Mouse (Mus musculus) kidney, postnatal 36 days (tissue): ENCODE measurements at regions not wholly inside any gene's neighbourhood (a gene's known extent, or its start where the extent isn't known, plus 50 kb on each side); places are given as distances from the start of the nearest gene placed in this dataset.
"Not testable (repeated sequence)": the region's sequence is repeated elsewhere in the genome, so short reads cannot be mapped to it uniquely, and the experiment has no call there.

Experiments used
- DNase-seq, 2 experiments: peaks; one replicate each; pipeline ENCODE4 v3.0.0; 2021 to 2022; ENCODE audit warnings: mixed read lengths in 2 of 2

GRCm38 (mm10) chr15:87818566-87818965 lies 274.5 kb downstream of the Fam19a5 start:
- no peak for DNase-seq

- DNase-seq, result no peak
Measured at GRCm38 (mm10) chr15:87842097-87842496, 298.0 kb downstream of the Fam19a5 start.

- no peak for DNase-seq
Measured at GRCm38 (mm10) chr15:87859069-87859468, 315.0 kb downstream of the Fam19a5 start.

GRCm38 (mm10) chr15:87876286-87876899 lies 332.3 kb downstream of the Fam19a5 start:
- DNase-seq, result no peak

GRCm38 (mm10) chr15:87890903-87891302 lies 346.8 kb downstream of the Fam19a5 start:
- DNase-seq, result no peak

GRCm38 (mm10) chr15:87894866-87895265 lies 350.8 kb downstream of the Fam19a5 start:
- DNase-seq, result not testable (repeated sequence)

- no peak for DNase-seq
Measured at GRCm38 (mm10) chr15:87898655-87899054, 354.6 kb downstream of the Fam19a5 start.

- no peak for DNase-seq
Measured at GRCm38 (mm10) chr15:87904436-87904835, 360.3 kb downstream of the Fam19a5 start.

GRCm38 (mm10) chr15:87906310-87906709 lies 362.2 kb downstream of the Fam19a5 start:
- no peak for DNase-seq

GRCm38 (mm10) chr15:87922091-87922490 lies 378.0 kb downstream of the Fam19a5 start:
- DNase-seq, result no peak

GRCm38 (mm10) chr15:87922781-87923446 lies 378.8 kb downstream of the Fam19a5 start:
- no peak for DNase-seq

- peak in 1 of 2 experiments; percentile 4 for DNase-seq
Measured at GRCm38 (mm10) chr15:87923906-87924305, 379.8 kb downstream of the Fam19a5 start.

- no peak for DNase-seq
Measured at GRCm38 (mm10) chr15:87936041-87936440, 391.9 kb downstream of the Fam19a5 start.

- peak; percentile 4 to 58 for DNase-seq
Measured at GRCm38 (mm10) chr15:87940837-87941236, 396.7 kb downstream of the Fam19a5 start.

- no peak for DNase-seq
Measured at GRCm38 (mm10) chr15:87952531-87952930, 408.4 kb downstream of the Fam19a5 start.

- no peak for DNase-seq
Measured at GRCm38 (mm10) chr15:87955685-87956256, 411.7 kb downstream of the Fam19a5 start.

- DNase-seq, result no peak
Measured at GRCm38 (mm10) chr15:87958866-87959265, 414.8 kb downstream of the Fam19a5 start.

GRCm38 (mm10) chr15:87972641-87973040 lies 428.5 kb downstream of the Fam19a5 start:
- no peak for DNase-seq

GRCm38 (mm10) chr15:87987322-87987985 lies 443.4 kb downstream of the Fam19a5 start:
- no peak for DNase-seq

GRCm38 (mm10) chr15:87994546-87994945 lies 450.4 kb downstream of the Fam19a5 start:
- DNase-seq, result no peak

GRCm38 (mm10) chr15:88017076-88017475 lies 473.0 kb downstream of the Fam19a5 start:
- DNase-seq, result no peak

- DNase-seq, result no peak
Measured at GRCm38 (mm10) chr15:88032751-88033150, 488.7 kb downstream of the Fam19a5 start.

GRCm38 (mm10) chr15:88033725-88034124 lies 489.6 kb downstream of the Fam19a5 start:
- no peak for DNase-seq

- no peak for DNase-seq
Measured at GRCm38 (mm10) chr15:88035486-88035885, 491.4 kb downstream of the Fam19a5 start.
